Comparison of ENCODE assay signal across 18 mouse cellular contexts in genomic region chr4:151306311-151306765, GRCm38 (mm10).
A peak's percentile ranks its signal among the peaks of the same experiment; 100 is the strongest.
DNase-seq lines count a peak whose midpoint lies in the region; ATAC-seq lines count a peak whose summit lies in the region.
"Had no signal": no experiment of that assay in that cellular context is flagged by ENCODE, and none has a peak within 500 bp of the region (broad histone marks: within the 10 kb centered on the region; RNA-seq: fewer than 3 reads in every experiment).

No protein-coding gene starts in this region.

- no peaks in the 10 kb centered on the region for H3K9me3 ChIP-seq in hindbrain, embryonic 15.5 days
- H3K9me3 ChIP-seq in heart, embryonic 10.5 days: no peaks in the 10 kb centered on the region
- H3K9me3 ChIP-seq: embryonic facial prominence, embryonic 10.5 days; limb, embryonic 13.5 days; liver, embryonic 13.5 days; lung, embryonic 15.5 days; midbrain, embryonic 10.5 days had no signal

- peaks cover 46% of the 10 kb centered on the region for H3K4me1 ChIP-seq in hindbrain, embryonic 15.5 days (replicated peaks)
- peaks cover 12% of the 10 kb centered on the region for H3K4me1 ChIP-seq in heart, embryonic 10.5 days
- H3K4me1 ChIP-seq: liver, embryonic 13.5 days had no signal

- no peak overlapping the region for H3K4me3 ChIP-seq in hindbrain, embryonic 15.5 days
- H3K4me3 ChIP-seq in heart, embryonic 10.5 days: no peak overlapping the region
- H3K4me3 ChIP-seq: embryonic facial prominence, embryonic 10.5 days; limb, embryonic 13.5 days; liver, embryonic 13.5 days; lung, embryonic 15.5 days; midbrain, embryonic 10.5 days had no signal

- H3K27me3 ChIP-seq in hindbrain, embryonic 15.5 days: no peaks in the 10 kb centered on the region
- H3K27me3 ChIP-seq in heart, embryonic 10.5 days (ENCODE audit: insufficient read depth, poor library complexity, severe bottlenecking): peaks cover 9% of the 10 kb centered on the region; the same call in 1 of the 2 replicates
- H3K27me3 ChIP-seq: liver, embryonic 13.5 days had no signal

- no peak overlapping the region for H3K9ac ChIP-seq in hindbrain, embryonic 15.5 days
- H3K9ac ChIP-seq: limb, embryonic 13.5 days; liver, embryonic 13.5 days; lung, embryonic 15.5 days had no signal

- ATAC-seq in hindbrain, embryonic 15.5 days (ENCODE audit: low FRiP score, low read depth): no peak
- ATAC-seq: intestine, embryonic 16.5 days had no signal

- no peaks in the 10 kb centered on the region for H3K36me3 ChIP-seq in hindbrain, embryonic 15.5 days
- H3K36me3 ChIP-seq in heart, embryonic 10.5 days: no peaks in the 10 kb centered on the region
- H3K36me3 ChIP-seq: embryonic facial prominence, embryonic 10.5 days; limb, embryonic 13.5 days; liver, embryonic 13.5 days; lung, embryonic 15.5 days; midbrain, embryonic 10.5 days had no signal

- DNase-seq in left cerebral cortex, postnatal 4 days: peak; percentile 60
- no peak for DNase-seq in left cerebral cortex, postnatal 10 days (ENCODE audit: extremely low spot score in 1 of 2, low spot score in 2 of 2)
- DNase-seq in cerebellum, adult 11-12 months: peak; percentile 79
- peak; percentile 58 for DNase-seq in cerebellum, adult 8-10 months
- DNase-seq in heart, embryonic 10.5 days (ENCODE audit: low spot score): no peak
- DNase-seq in testis, postnatal 14 days (ENCODE audit: low spot score): no peak
- DNase-seq: adrenal gland, adult 8-10 months; heart, postnatal 36 days; kidney, postnatal 36 days; liver, embryonic 13.5 days; thymus, postnatal 25 days had no signal

- WGBS in hindbrain, embryonic 15.5 days: 37% methylated on average over 11 of the region's 11 CpGs
- WGBS in heart, embryonic 10.5 days: 44% methylated on average over 11 of the region's 11 CpGs

- no peak overlapping the region for H3K4me2 ChIP-seq in hindbrain, embryonic 15.5 days
- H3K4me2 ChIP-seq: limb, embryonic 13.5 days; liver, embryonic 13.5 days; lung, embryonic 15.5 days had no signal

- H3K27ac ChIP-seq in hindbrain, embryonic 15.5 days (replicated peaks): peak overlapping the region; percentile 51
- H3K27ac ChIP-seq in heart, embryonic 10.5 days: no peak overlapping the region
- H3K27ac ChIP-seq: embryonic facial prominence, embryonic 10.5 days; limb, embryonic 13.5 days; liver, embryonic 13.5 days; lung, embryonic 15.5 days; macrophage; midbrain, embryonic 10.5 days had no signal

- intact Hi-C loops in left cerebral cortex, postnatal 4 days (cut with DNase I): no loop called here
- intact Hi-C loops in left cerebral cortex, postnatal 10 days (cut with DNase I): no loop called here

Comparison
In these comparisons a context has a peak if more than half of its experiments do, and no peak if none do; other contexts are left out.
1. DNase-seq: peak in left cerebral cortex, postnatal 4 days (single experiment), cerebellum, adult 11-12 months (single experiment) and cerebellum, adult 8-10 months (single experiment); none in left cerebral cortex, postnatal 10 days (0 of 2), heart, embryonic 10.5 days (single experiment) and testis, postnatal 14 days (single experiment).